Mouse (Mus musculus) left cerebral cortex, postnatal 25 days (tissue): ENCODE measurements around the gene Hdac7. TPM values are rescaled to one million over a fixed set of nuclear protein-coding genes. Genes with fewer than 3 reads are reported as not detected.

Source experiments
- DNase-seq, 2 experiments: peaks; one replicate each; pipeline ENCODE4 v3.0.0; 2022; ENCODE audit warnings: low spot score in 2 of 2, mixed read lengths in 1 of 2
- intact Hi-C: fragments of 180-260 bp; cut with DNase I; formaldehyde crosslinking; loops from one replicate; pipeline ENCODE4 v1.15.1; 2025
- total RNA-seq, 2 experiments: library from RNA; stranded (reverse); gene quantifications; 2 replicates each; pipeline ENCODE4 v1.2.3; 2021

Gene Hdac7
- total RNA-seq, 2 experiments from 2014 or later, result 27.5 to 29.5 TPM

GRCm38 (mm10) chr15:97823479-97823878, 20.8 kb downstream of the Hdac7 start:
- intact Hi-C loops, result no loop called here
- no peak for DNase-seq

- DNase-seq, result no peak
- intact Hi-C loops, result no loop called here
Measured at GRCm38 (mm10) chr15:97822545-97823228, 21.6 kb downstream of the Hdac7 start.

GRCm38 (mm10) chr15:97821983-97822363, 22.3 kb downstream of the Hdac7 start:
- no peak for DNase-seq
- intact Hi-C loops, result no loop called here

- DNase-seq, result no peak
- intact Hi-C loops, result no loop called here
Measured at GRCm38 (mm10) chr15:97821321-97821982, 22.9 kb downstream of the Hdac7 start.

GRCm38 (mm10) chr15:97819937-97820336, 24.4 kb downstream of the Hdac7 start:
- DNase-seq, result no peak
- intact Hi-C loops, result no loop called here

GRCm38 (mm10) chr15:97816199-97816994, 27.9 kb downstream of the Hdac7 start:
- DNase-seq, result no peak
- intact Hi-C loops, result no loop called here

- intact Hi-C loops, result no loop called here
- no peak for DNase-seq
Measured at GRCm38 (mm10) chr15:97815254-97815653, 29.0 kb downstream of the Hdac7 start.

GRCm38 (mm10) chr15:97814703-97815102, 29.6 kb downstream of the Hdac7 start:
- DNase-seq, result no peak
- intact Hi-C loops, result no loop called here

- intact Hi-C loops, result no loop called here
- no peak for DNase-seq
Measured at GRCm38 (mm10) chr15:97813452-97814204, 30.7 kb downstream of the Hdac7 start.

- DNase-seq, result no peak
- intact Hi-C loops, result loop anchor here (1.0 kb wide), 1 partner anchor 15 kb away; no protein-coding TSS in a partner anchor
Measured at GRCm38 (mm10) chr15:97812875-97813274, 31.4 kb downstream of the Hdac7 start.

- intact Hi-C loops, result loop anchor here (1.0 kb wide), 1 partner anchor 16 kb away; no protein-coding TSS in a partner anchor
- DNase-seq, result peak; percentile 79 to 96
Measured at GRCm38 (mm10) chr15:97812126-97812525, 32.2 kb downstream of the Hdac7 start.

- DNase-seq, result no peak
- intact Hi-C loops, result no loop called here
Measured at GRCm38 (mm10) chr15:97811307-97811706, 33.0 kb downstream of the Hdac7 start.

- intact Hi-C loops, result no loop called here
- no peak for DNase-seq
Measured at GRCm38 (mm10) chr15:97810399-97810798, 33.9 kb downstream of the Hdac7 start.

- intact Hi-C loops, result no loop called here
- no peak for DNase-seq
Measured at GRCm38 (mm10) chr15:97809942-97810341, 34.4 kb downstream of the Hdac7 start.

- intact Hi-C loops, result no loop called here
- DNase-seq, result no peak
Measured at GRCm38 (mm10) chr15:97809206-97809605, 35.1 kb downstream of the Hdac7 start.

GRCm38 (mm10) chr15:97808532-97808931, 35.8 kb downstream of the Hdac7 start:
- no peak for DNase-seq

GRCm38 (mm10) chr15:97807867-97808266, 36.4 kb downstream of the Hdac7 start:
- intact Hi-C loops, result no loop called here

More at GRCm38 (mm10) chr15:97808532-97808931, 35.8 kb downstream of the Hdac7 start:
- intact Hi-C loops, result no loop called here

GRCm38 (mm10) chr15:97802575-97802974, 41.7 kb downstream of the Hdac7 start:
- intact Hi-C loops, result no loop called here
- no peak for DNase-seq

More at GRCm38 (mm10) chr15:97807867-97808266, 36.4 kb downstream of the Hdac7 start:
- DNase-seq, result no peak

- intact Hi-C loops, result no loop called here
Measured at GRCm38 (mm10) chr15:97801811-97802210, 42.5 kb downstream of the Hdac7 start.

GRCm38 (mm10) chr15:97800853-97801252, 43.4 kb downstream of the Hdac7 start:
- DNase-seq, result no peak
- intact Hi-C loops, result no loop called here

More at GRCm38 (mm10) chr15:97801811-97802210, 42.5 kb downstream of the Hdac7 start:
- DNase-seq, result no peak
